Mouse (Mus musculus) embryonic facial prominence, embryonic 11.5 days (tissue): ENCODE measurements around the gene Skap1. TPM values are rescaled to one million over a fixed set of nuclear protein-coding genes. Genes with fewer than 3 reads are reported as not detected.

Experiments
- ATAC-seq: fragments of 200-750 bp; cut with Nextera tagmentation; replicated peaks from 2 replicates; pipeline ENCODE4 v1.8.0; 2017; ENCODE audit warnings: low read depth; ENCODE audit not compliant: insufficient number of reproducible peaks, low FRiP score, low TSS enrichment
- DNase-seq: peaks from one replicate; pipeline ENCODE4 v3.0.0-alpha.2; 2015; ENCODE audit warnings: low spot score
- H3K27ac ChIP-seq: fragments of 300-500 bp; sonication (generic); replicated peaks from 2 replicates; pipeline ENCODE4 v1.5.1; 2014; ENCODE audit warnings: mild to moderate bottlenecking, low read depth, low read length, control low read depth
- H3K27me3 ChIP-seq: fragments of 300-500 bp; sonication (generic); 2 replicates; pipeline ENCODE4 v1.6.1; 2014; ENCODE audit warnings: mild to moderate bottlenecking, low read length, moderate library complexity, mixed read lengths; ENCODE audit not compliant: control insufficient read depth, insufficient read depth
- H3K36me3 ChIP-seq: fragments of 300-500 bp; sonication (generic); replicated peaks from 2 replicates; pipeline ENCODE4 v1.6.1; 2014; ENCODE audit warnings: low read depth, mild to moderate bottlenecking, low read length, moderate library complexity, mixed read lengths; ENCODE audit not compliant: control insufficient read depth, insufficient read depth
- H3K4me1 ChIP-seq: fragments of 300-500 bp; sonication (generic); 2 replicates; pipeline ENCODE4 v1.6.1; 2014; ENCODE audit warnings: low read length, mixed read lengths; ENCODE audit not compliant: control insufficient read depth, insufficient read depth
- H3K4me2 ChIP-seq: fragments of 300-500 bp; sonication (generic); 2 replicates; pipeline ENCODE4 v1.6.1; 2014; ENCODE audit warnings: low read depth, mild to moderate bottlenecking, control low read depth, low read length, moderate library complexity
- H3K4me3 ChIP-seq: fragments of 300-500 bp; sonication (generic); 2 replicates; pipeline ENCODE4 v1.5.1; 2014; ENCODE audit warnings: low read depth, low read length, control low read depth
- H3K9ac ChIP-seq: fragments of 300-500 bp; sonication (generic); replicated peaks from 2 replicates; pipeline ENCODE4 v1.6.1; 2014; ENCODE audit warnings: mild to moderate bottlenecking, control low read depth, low read length
- H3K9me3 ChIP-seq: fragments of 300-500 bp; sonication (generic); replicated peaks from 2 replicates; pipeline ENCODE4 v1.6.1; 2016; ENCODE audit warnings: mild to moderate bottlenecking, low read length, inconsistent platforms, mixed read lengths; ENCODE audit not compliant: control insufficient read depth
- WGBS: fragments of 180-500 bp; shearing (Covaris S2); extraction: QIAGEN DNeasy Blood & Tissue Kit; methylation state at CpG from one replicate; pipeline ENCODE4 v1.1.7; 2014; 5-methylcytosine and 5-hydroxymethylcytosine counted together
- polyA plus RNA-seq: library from polyadenylated mRNA; unstranded; fragments of >200 nt; fragmentation: Nextera tagmentation; extraction: Ambion mirVana; gene quantifications from 2 replicates; pipeline ENCODE4 v1.2.1, GENCODE M21; 2014

The Skap1 gene
- polyA plus RNA-seq, 1 experiment from 2014 or later, result 0.43 TPM

DNA sequence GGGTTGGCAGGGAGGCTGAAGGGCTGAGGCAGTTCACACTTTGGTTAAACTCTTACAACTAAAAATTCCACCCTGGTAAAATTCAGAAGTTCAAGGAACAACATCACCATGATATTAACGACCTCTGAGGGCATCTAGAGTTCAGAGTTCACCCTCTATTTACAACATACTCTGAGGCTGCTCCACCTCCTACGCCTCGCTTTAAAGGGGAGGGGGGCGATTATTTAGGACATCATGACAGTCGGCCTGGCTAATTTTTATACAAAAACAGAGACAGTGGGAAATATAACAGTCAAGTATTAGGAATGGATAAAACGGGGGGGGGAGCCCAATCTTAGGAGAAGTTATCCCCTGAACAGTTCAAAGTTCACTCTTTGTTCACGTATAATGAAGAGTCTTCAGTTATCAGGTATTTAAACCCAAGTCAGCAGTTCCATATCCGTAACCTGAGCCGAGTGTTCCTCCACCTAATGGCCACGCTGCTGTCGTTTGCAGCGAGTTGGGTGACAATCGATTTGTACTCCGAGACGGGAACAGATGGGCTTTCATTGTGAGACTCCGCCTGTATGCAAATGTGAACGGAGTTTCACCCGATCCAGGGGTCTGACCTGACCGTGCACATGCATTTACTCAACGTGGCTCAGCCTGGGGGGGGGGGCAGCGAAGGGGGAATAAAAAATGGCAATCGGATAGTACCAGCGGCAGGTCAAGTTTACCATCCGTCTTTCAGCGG is 114.3 kb downstream of the Skap1 start:
- Histone ChIP-seq H3K9me3 (no peaks in the 10 kb centered on the region), H3K4me1 (no peaks in the 10 kb centered on the region), H3K4me3 (no peak overlapping the region), H3K9ac (no peak overlapping the region), H3K4me2 (peak overlapping the region; percentile 27), H3K27ac (no peak overlapping the region), H3K27me3 (no peaks in the 10 kb centered on the region), H3K36me3 (no peaks in the 10 kb centered on the region)
- ATAC-seq (peak; percentile 75), DNase-seq (peak; percentile 66)
- 17% methylated on average over 25 of the region's 25 CpGs for WGBS

DNA sequence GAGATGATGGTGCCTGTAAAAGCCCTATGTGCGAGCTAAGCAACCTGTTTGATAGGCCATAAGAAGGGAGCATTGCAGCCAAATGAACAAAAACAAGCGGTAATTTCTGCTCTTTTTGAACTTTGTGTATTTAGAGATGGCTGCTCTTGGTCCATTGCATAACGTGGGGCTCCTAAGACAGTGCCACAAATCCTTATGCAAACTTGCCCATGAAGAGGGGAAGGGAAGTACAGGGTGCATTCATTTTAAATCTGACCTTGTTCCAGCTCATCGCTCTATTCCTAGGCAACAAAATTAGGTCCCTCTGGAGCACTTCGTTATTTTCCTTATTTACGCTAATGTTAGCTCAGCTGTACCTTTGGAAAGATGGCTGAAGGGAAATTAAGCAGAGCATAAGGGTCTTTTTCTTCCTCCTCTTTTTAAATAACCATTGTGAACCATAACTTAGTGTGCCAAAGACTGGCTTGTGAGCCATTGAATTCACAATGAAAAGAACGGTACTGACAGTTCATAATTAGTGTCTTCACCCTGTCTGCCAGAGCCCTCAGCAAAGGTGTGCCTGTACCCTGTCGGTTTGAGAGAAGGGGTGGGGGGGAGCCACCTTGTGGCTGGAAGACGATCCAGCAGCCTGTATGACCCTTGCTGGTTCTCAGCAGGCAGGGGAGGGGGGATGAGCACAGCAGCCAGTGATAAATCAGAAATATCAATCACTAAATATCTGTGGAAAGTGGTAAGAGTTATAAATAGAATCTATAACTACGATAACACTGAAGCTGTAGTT is 117.4 kb downstream of the Skap1 start:
- no peak; the same call in 1 of the 2 replicates for ATAC-seq
- Histone ChIP-seq H3K4me2 (no peak overlapping the region), H3K9ac (no peak overlapping the region)

DNA sequence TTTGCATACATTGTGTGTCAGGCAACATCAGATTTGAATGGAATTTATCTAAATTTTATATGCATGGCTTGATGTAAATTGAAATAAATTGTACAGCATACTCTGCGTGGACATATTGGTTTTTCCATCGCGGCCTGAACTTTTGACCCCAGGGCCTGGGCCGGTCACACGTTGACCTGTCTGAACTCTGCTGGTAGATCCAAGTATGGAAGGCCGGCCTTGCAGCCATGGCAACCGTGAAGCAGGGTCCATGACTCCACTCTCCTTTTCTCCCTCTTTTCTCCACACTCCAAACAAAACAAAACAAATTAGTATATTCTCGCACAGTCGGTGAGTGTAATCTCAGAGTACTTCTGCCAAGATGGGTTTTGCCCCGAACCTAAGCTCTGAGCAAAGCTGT is 118.2 kb downstream of the Skap1 start:
- Histone ChIP-seq H3K9me3 (no peaks in the 10 kb centered on the region), H3K4me3 (no peak overlapping the region), H3K4me2 (no peak overlapping the region), H3K9ac (no peak overlapping the region), H3K36me3 (no peaks in the 10 kb centered on the region), H3K27me3 (no peaks in the 10 kb centered on the region), H3K4me1 (no peaks in the 10 kb centered on the region), H3K27ac (no peak overlapping the region)
- DNase-seq (no peak), ATAC-seq (no peak)
- 25% methylated on average over 10 of the region's 10 CpGs for WGBS

More for the DNA sequence above, 117.4 kb downstream of the Skap1 start:
- Histone ChIP-seq H3K4me1 (no peaks in the 10 kb centered on the region), H3K9me3 (no peaks in the 10 kb centered on the region), H3K27me3 (no peaks in the 10 kb centered on the region), H3K36me3 (no peaks in the 10 kb centered on the region), H3K4me3 (no peak overlapping the region), H3K27ac (no peak overlapping the region)
- 52% methylated on average over 10 of the region's 10 CpGs for WGBS
- DNase-seq, result peak; percentile 67

GRCm38 (mm10) chr11:96589828-96590227 is 125.4 kb downstream of the Skap1 start:
- ATAC-seq (no peak), DNase-seq (no peak)
- H3K36me3 ChIP-seq, result no peaks in the 10 kb centered on the region
- H3K4me2 ChIP-seq, result no peak overlapping the region
- no peak overlapping the region for H3K4me3 ChIP-seq
- no peak overlapping the region for H3K9ac ChIP-seq
- H3K9me3 ChIP-seq, result no peaks in the 10 kb centered on the region
- H3K4me1 ChIP-seq, result no peaks in the 10 kb centered on the region
- no peak overlapping the region for H3K27ac ChIP-seq
- H3K27me3 ChIP-seq, result no peaks in the 10 kb centered on the region
- 81% methylated on average over 3 of the region's 3 CpGs for WGBS

DNA sequence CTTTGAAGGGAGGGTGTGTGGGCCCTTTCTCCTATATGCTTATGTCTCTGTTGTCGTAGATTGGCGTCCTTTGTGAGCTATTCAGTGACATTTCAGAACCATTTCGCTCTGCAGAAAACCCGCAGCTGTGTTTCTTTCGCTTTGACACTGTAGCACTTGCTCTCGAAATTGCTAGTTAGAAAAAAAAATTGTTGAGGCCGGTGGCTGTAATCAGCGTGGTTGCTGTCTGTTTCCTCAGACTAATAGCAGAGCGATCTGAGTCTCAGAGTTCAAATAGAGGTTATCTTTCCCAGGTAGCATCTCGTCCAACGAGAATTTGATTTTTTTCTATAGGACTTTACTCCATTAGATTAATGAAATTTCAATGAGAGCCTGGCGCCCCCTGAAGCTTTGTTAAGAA is 131.5 kb downstream of the Skap1 start:
- 53% methylated on average over 12 of the region's 12 CpGs for WGBS
- Histone ChIP-seq H3K9me3 (no peaks in the 10 kb centered on the region), H3K4me2 (no peak overlapping the region; the same call in 1 of the 2 replicates), H3K27ac (no peak overlapping the region), H3K27me3 (no peaks in the 10 kb centered on the region), H3K36me3 (no peaks in the 10 kb centered on the region), H3K9ac (no peak overlapping the region), H3K4me1 (no peaks in the 10 kb centered on the region), H3K4me3 (no peak overlapping the region)
- no peak for DNase-seq
- ATAC-seq, result no peak

DNA sequence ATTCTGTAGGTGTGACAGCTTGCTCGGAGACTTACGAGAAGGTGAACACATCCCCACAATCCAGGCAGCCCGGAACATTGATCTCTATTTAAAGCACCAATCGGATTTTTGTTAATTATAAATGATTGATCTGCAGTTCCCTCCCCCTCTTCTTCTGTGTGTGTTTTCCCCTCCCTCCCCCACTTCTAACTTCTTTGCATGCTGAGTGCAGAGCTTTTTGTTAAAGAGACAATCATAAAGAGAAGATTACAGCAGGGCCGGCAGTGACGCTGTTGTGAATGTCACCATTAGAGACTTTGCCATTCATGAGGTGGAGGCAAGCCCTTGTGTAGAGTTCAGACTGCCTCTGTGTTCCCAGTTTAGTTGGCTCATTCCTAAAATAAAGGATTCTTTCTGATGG is 131.9 kb downstream of the Skap1 start:
- ATAC-seq, result no peak
- WGBS, result 43% methylated on average over 6 of the region's 6 CpGs
- Histone ChIP-seq H3K27ac (no peak overlapping the region), H3K27me3 (no peaks in the 10 kb centered on the region), H3K9ac (no peak overlapping the region), H3K36me3 (no peaks in the 10 kb centered on the region), H3K4me1 (no peaks in the 10 kb centered on the region), H3K4me2 (no peak overlapping the region; the same call in 1 of the 2 replicates), H3K4me3 (no peak overlapping the region), H3K9me3 (no peaks in the 10 kb centered on the region)
- DNase-seq, result no peak

DNA sequence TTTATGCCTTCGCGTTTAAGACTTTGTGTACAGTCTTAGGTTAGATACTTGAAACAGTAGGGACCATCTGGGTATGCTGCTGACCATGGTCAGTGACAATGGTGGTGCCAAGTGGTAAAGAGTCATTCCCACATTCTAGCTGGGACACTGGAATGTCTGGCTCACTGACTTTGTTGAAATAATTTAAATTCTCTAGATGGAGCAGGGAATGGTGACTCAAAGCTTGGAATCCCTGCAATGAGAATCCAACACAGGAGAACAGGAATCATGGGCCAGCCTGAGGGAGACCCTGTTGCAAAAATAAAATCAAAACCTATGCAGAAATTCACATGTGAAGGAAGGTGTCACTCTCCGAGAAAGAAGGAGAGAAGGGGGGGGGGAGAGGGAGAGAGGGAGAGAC is 138.4 kb downstream of the Skap1 start:
- 79% methylated on average over 3 of the region's 3 CpGs for WGBS
- ATAC-seq (no peak), DNase-seq (no peak)
- Histone ChIP-seq H3K9me3 (no peaks in the 10 kb centered on the region), H3K4me3 (no peak overlapping the region), H3K9ac (no peak overlapping the region), H3K27ac (no peak overlapping the region), H3K27me3 (no peaks in the 10 kb centered on the region), H3K4me1 (no peaks in the 10 kb centered on the region), H3K36me3 (no peaks in the 10 kb centered on the region), H3K4me2 (no peak overlapping the region)

GRCm38 (mm10) chr11:96604306-96604705 is 139.9 kb downstream of the Skap1 start:
- DNase-seq, result no peak
- H3K27ac ChIP-seq, result no peak overlapping the region
- H3K4me2 ChIP-seq, result no peak overlapping the region
- ATAC-seq, result no peak
- no peaks in the 10 kb centered on the region for H3K4me1 ChIP-seq
- H3K9ac ChIP-seq, result no peak overlapping the region
- 49% methylated on average over 6 of the region's 6 CpGs for WGBS
- H3K4me3 ChIP-seq, result no peak overlapping the region
- H3K27me3 ChIP-seq, result no peaks in the 10 kb centered on the region
- no peaks in the 10 kb centered on the region for H3K36me3 ChIP-seq
- no peaks in the 10 kb centered on the region for H3K9me3 ChIP-seq
